Mouse (Mus musculus): ENCODE results near the gene Mtf1. TPM values are rescaled to one million over a fixed set of nuclear protein-coding genes. Genes with fewer than 3 reads are reported as not detected.
A peak's percentile ranks its signal among the peaks of the same experiment; 100 is the strongest.

Gene Mtf1
- polyA plus RNA-seq, 1 experiment from 2014 or later: 15.9 TPM

DNA sequence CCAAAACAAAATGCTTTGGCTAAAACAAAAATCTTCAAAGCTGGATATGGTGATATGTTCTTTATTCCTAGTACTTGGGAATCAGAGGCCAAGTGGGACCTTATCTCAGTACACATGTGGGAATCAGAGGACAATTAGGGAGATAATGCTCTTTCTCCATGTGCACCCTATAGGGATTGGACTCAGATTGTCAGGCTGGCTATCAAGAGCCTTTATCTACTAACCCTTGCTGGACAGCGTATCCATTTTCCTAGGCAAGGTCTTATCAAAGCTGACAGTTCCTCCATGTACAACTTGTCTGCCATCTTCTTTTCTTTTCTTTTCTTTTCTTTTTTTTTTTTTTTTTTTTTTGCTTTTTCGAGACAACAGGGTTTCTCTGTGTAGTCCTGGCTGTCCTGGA lies 28.5 kb upstream of the Mtf1 start:
- H3K27me3 ChIP-seq (replicated peaks; ENCODE audit: low read depth, poor library complexity, severe bottlenecking): no peaks in the 10 kb centered on the region
- 88% methylated on average over 2 of the region's 2 CpGs for WGBS
- H3K36me3 ChIP-seq (replicated peaks): no peaks in the 10 kb centered on the region
- no peak overlapping the region for H3K27ac ChIP-seq (replicated peaks)
- H3K4me1 ChIP-seq: no peaks in the 10 kb centered on the region
- no peaks in the 10 kb centered on the region for H3K9me3 ChIP-seq
- DNase-seq (ENCODE audit: low spot score): no peak
- no peak overlapping the region for H3K4me3 ChIP-seq

DNA sequence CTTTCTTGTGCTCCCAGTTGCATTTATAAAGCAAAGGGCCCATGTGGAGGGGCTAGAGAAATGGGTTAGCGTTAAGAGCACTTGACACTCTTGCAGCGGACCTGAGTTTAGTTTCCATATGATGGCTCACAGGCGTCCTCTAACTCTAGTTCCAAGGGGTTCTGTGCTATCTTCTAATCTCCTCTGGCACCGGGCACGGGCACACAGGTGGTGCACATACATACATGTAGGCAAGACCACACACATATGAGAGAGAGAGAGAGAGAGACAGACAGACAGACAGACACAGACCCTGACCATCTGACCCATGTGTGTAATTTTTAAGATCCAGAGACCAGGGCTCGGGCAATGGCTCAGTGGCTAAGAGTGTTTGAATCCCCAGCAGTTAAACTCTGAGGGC lies 27.9 kb upstream of the Mtf1 start:
- no peak for DNase-seq (ENCODE audit: low spot score)
- 89% methylated on average over 6 of the region's 6 CpGs for WGBS
- H3K36me3 ChIP-seq (replicated peaks): peaks cover 5% of the 10 kb centered on the region; the same call in 1 of the 2 replicates
- H3K27ac ChIP-seq (replicated peaks): no peak overlapping the region
- H3K9me3 ChIP-seq: no peaks in the 10 kb centered on the region
- H3K4me3 ChIP-seq: no peak overlapping the region
- no peaks in the 10 kb centered on the region for H3K4me1 ChIP-seq
- no peaks in the 10 kb centered on the region for H3K27me3 ChIP-seq (replicated peaks; ENCODE audit: low read depth, poor library complexity, severe bottlenecking)

DNA sequence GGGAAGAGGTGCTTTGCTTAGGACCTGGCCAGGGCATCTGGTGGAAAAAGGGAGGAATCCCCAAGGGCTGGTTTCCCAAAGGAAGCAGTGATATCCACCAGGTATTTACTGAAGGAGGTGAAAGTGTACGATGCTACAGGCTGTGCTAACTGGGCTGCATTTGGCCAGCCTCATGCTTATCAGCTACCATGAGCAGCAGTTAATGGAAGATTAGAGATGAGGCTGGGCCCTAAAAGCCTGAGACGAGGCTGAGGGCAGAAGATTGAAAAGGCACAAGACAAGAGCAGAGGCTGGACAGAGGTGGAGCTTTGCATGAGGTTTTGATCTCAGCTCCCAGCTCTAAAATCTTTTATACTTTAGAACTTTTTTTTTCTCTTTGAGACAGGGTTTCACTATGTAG lies 27.5 kb upstream of the Mtf1 start:
- H3K27me3 ChIP-seq (replicated peaks; ENCODE audit: low read depth, poor library complexity, severe bottlenecking): no peaks in the 10 kb centered on the region
- no peak overlapping the region for H3K27ac ChIP-seq (replicated peaks)
- no peaks in the 10 kb centered on the region for H3K9me3 ChIP-seq
- 78% methylated on average over 2 of the region's 2 CpGs for WGBS
- DNase-seq (ENCODE audit: low spot score): no peak
- H3K4me3 ChIP-seq: no peak overlapping the region
- no peaks in the 10 kb centered on the region for H3K4me1 ChIP-seq
- peaks cover 9% of the 10 kb centered on the region; the same call in 1 of the 2 replicates for H3K36me3 ChIP-seq (replicated peaks)

DNA sequence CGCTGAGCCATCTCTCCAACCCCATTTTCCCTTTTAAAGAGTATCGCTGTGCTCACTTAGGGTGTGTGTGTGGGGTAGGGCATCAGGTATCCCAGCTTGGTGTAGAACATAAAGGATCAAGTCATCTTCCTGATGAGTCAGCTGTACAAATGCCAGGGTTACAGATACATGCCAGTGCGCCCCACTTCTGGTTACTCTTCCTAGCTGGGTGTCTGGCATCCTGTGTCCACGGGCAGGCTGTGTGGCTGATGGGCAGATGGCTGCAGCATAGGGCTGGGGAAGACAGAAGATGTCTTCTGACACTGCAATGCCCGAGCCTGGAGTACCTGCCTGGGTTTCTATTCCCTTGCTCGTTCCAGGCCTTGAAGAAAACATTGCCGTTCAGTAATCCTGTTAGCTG lies 20.5 kb upstream of the Mtf1 start:
- Histone ChIP-seq H3K4me1 (no peaks in the 10 kb centered on the region), H3K27ac (replicated peaks) (no peak overlapping the region), H3K36me3 (replicated peaks) (peaks cover 76% of the 10 kb centered on the region), H3K9me3 (no peaks in the 10 kb centered on the region), H3K27me3 (replicated peaks; ENCODE audit: low read depth, poor library complexity, severe bottlenecking) (no peaks in the 10 kb centered on the region), H3K4me3 (no peak overlapping the region)
- DNase-seq (ENCODE audit: low spot score): no peak
- 91% methylated on average over 7 of the region's 7 CpGs for WGBS

DNA sequence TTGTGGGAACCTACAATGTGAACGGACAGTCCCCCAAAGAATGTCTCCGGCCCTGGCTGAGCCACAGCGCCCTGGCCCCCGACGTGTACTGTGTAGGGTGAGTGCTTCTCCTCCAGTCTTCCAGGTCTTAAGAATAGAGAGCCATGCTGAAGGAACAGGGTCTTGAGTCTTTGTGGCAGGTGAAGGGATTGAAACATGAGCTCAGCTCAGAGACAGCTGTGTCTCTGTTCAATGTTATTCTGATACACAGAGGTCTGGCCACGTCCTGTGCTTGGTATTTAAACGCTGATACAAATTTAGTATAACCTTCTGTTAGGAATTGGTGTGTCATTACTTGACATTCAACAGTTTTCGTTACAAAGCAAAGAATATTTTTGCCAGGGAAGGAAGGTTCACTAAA lies 19.5 kb upstream of the Mtf1 start:
- Histone ChIP-seq H3K36me3 (replicated peaks) (peaks cover 86% of the 10 kb centered on the region), H3K27ac (replicated peaks) (no peak overlapping the region), H3K4me3 (no peak overlapping the region), H3K9me3 (no peaks in the 10 kb centered on the region), H3K27me3 (replicated peaks; ENCODE audit: low read depth, poor library complexity, severe bottlenecking) (no peaks in the 10 kb centered on the region), H3K4me1 (no peaks in the 10 kb centered on the region)
- 90% methylated on average over 8 of the region's 8 CpGs for WGBS
- DNase-seq (ENCODE audit: low spot score): no peak

DNA sequence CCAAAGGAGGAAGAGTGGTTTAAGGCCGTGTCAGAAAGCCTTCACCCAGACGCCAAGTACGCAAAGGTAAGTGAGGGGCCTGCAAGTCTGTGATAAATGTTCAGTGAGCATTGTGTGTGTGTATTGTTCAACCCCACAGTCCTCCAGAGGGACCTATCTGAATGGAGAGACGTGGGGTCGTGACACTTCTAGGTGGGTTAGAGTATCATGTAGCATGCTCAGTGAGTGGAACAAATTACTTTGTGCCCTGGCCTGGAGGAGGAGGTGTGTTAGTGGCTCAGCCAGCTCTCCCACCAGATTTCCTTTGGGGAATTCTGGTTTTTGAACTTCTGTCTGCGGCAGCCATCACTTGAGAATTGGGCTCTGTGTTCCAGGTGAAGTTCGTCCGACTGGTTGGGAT lies 18.0 kb upstream of the Mtf1 start:
- no peak for DNase-seq (ENCODE audit: low spot score)

DNA sequence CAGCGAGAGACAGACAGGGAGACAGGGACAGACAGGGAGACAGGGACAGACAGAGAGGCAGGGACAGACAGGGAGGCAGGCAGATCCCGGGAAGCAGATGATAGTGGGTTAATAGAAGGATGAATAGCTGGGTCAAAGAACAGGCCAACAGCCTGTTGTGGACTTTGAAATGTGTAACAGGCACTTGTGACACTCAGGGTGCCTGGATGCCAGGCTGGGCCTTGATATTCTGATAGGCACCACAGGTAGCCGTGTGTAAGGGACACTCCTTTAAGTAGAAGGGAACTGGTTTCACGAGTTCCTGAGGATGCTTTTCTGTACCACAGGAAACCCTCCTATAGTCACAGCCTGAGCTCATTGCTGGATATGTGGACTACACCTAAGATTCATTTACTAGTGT lies 11.9 kb upstream of the Mtf1 start:
- Histone ChIP-seq H3K9me3 (no peaks in the 10 kb centered on the region), H3K27ac (replicated peaks) (no peak overlapping the region), H3K4me3 (no peak overlapping the region), H3K27me3 (replicated peaks; ENCODE audit: low read depth, poor library complexity, severe bottlenecking) (no peaks in the 10 kb centered on the region), H3K36me3 (replicated peaks) (peaks cover 96% of the 10 kb centered on the region), H3K4me1 (no peaks in the 10 kb centered on the region)
- no peak for DNase-seq (ENCODE audit: low spot score)
- WGBS: 80% methylated on average over 4 of the region's 4 CpGs

More for the DNA sequence above, 18.0 kb upstream of the Mtf1 start:
- H3K27ac ChIP-seq (replicated peaks): no peak overlapping the region
- H3K4me3 ChIP-seq: no peak overlapping the region
- H3K36me3 ChIP-seq (replicated peaks): peaks cover 95% of the 10 kb centered on the region
- WGBS: 79% methylated on average over 8 of the region's 8 CpGs
- H3K4me1 ChIP-seq: no peaks in the 10 kb centered on the region
- H3K27me3 ChIP-seq (replicated peaks; ENCODE audit: low read depth, poor library complexity, severe bottlenecking): no peaks in the 10 kb centered on the region
- H3K9me3 ChIP-seq: no peaks in the 10 kb centered on the region

DNA sequence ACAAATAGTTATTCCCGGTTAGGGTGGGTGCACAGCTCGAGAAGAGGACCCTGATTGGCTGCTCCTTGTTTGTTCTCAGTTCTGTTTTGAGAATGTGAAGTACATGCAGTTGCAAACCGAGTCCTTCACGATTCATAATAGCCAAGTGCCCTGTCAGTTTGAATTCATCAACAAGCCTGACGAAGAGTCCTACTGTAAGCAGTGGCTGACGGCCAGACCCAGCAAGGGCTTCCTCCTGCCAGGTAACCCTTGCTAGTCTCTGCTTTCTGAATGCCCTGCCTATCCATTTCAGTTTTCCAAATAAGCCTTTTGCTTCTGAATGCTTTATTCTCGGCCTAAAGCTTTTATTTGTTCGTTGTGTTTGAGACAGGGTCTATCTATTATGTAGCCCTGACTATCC lies 9.8 kb upstream of the Mtf1 start:
- H3K4me3 ChIP-seq: no peak overlapping the region
- H3K36me3 ChIP-seq (replicated peaks): peaks cover 90% of the 10 kb centered on the region
- H3K27me3 ChIP-seq (replicated peaks; ENCODE audit: low read depth, poor library complexity, severe bottlenecking): no peaks in the 10 kb centered on the region
- H3K27ac ChIP-seq (replicated peaks): no peak overlapping the region
- WGBS: 89% methylated on average over 8 of the region's 8 CpGs
- no peak for DNase-seq (ENCODE audit: low spot score)
- no peaks in the 10 kb centered on the region for H3K9me3 ChIP-seq
- no peaks in the 10 kb centered on the region for H3K4me1 ChIP-seq

DNA sequence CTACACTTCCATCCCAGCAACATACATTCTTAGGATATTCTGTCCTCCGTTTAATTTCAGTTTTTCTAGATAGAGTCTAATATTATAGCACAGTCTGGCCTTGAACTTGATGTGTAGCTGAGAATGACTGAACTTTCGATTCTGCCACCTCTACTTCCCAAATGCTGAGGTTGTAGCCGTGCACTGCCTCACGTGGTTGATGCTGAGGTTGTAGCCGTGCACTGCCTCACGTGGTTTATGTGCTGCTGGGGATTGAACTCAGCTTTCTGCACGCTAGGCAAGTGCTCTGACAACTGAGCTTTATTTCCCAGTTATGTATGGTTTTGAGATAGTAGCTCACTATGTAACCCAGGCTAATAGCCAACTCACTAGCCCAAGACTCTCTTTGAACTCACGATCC lies 5.8 kb upstream of the Mtf1 start:
- Histone ChIP-seq H3K4me3 (no peak overlapping the region), H3K4me1 (no peaks in the 10 kb centered on the region), H3K27ac (replicated peaks) (no peak overlapping the region), H3K27me3 (replicated peaks; ENCODE audit: low read depth, poor library complexity, severe bottlenecking) (no peaks in the 10 kb centered on the region), H3K36me3 (replicated peaks) (peaks cover 72% of the 10 kb centered on the region), H3K9me3 (no peaks in the 10 kb centered on the region)
- DNase-seq (ENCODE audit: low spot score): no peak
- 92% methylated on average over 8 of the region's 8 CpGs for WGBS

DNA sequence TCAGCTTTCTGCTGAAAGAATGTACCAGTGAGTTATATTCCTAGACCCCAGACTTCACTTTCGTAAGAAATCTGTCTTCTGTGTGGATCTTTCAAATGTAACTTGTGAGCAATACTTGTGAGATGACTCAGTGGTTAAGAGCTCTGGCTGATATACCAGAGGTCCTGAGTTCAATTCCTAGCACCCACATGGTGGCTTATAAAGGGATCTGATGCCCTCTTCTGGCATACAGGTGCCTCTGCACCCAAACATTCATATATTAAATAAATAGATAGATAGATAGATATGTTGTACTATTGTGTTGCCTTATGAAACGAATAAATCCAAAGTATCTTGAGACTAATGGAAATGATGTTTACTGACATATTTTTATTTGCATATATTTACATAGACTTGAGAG lies 5.0 kb upstream of the Mtf1 start:
- Histone ChIP-seq H3K4me3 (no peak overlapping the region), H3K9me3 (no peaks in the 10 kb centered on the region), H3K4me1 (peaks cover 6% of the 10 kb centered on the region), H3K27ac (replicated peaks) (no peak overlapping the region), H3K36me3 (replicated peaks) (peaks cover 65% of the 10 kb centered on the region), H3K27me3 (replicated peaks; ENCODE audit: low read depth, poor library complexity, severe bottlenecking) (no peaks in the 10 kb centered on the region)
- no peak for DNase-seq (ENCODE audit: low spot score)
- 91% methylated on average over 2 of the region's 2 CpGs for WGBS

DNA sequence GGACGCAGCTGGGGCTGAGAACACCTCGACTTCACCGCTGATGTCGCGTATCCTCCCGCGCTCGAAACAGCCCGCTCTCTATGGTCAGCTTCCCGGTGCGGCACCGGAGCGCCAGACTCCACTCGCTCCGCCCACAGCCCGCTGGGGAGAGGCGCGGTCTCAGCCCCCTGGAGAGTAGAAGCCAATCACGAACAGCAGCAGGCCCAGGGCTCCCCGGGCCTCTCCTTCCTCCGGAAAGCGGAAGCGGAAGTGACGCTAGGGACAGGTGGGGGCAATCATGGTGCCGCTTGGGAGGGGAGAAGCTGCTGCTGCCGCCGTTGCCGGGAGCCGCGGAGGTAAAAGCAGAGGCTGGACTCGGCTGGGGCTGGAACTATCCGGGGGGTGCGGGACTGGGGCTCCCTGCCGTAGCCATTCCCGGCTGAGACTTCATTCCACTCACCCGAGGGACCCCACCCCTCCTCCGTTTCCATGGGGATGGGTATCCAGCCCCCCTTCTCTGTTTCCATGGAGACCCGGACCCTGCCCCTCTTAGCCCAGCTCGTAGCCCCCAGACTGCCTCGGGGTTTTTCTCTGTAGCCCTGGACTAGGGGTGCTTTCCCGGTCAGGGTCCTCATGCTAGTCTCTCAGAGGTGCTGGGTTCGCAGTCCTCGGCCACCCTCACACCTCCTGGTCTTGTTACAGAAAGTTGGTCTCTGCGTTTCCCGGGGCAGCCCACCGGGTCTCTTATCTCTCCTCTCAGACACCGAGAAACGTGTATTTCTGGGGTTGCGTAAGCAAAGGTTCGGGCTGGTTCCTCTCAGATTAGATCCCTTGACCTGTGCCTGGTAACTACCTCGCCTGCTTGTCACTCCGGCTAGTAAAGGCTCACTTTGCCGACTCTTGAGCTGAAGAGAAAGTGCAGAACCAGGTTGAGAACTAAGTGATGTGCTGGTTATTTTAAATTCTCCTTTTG lies 681 bp downstream of the Mtf1 start:
- Histone ChIP-seq H3K9me3 (no peaks in the 10 kb centered on the region), H3K4me1 (peaks cover 15% of the 10 kb centered on the region), H3K27ac (replicated peaks) (peak overlapping the region; percentile 98), H3K4me3 (peak overlapping the region; percentile 94), H3K27me3 (replicated peaks; ENCODE audit: low read depth, poor library complexity, severe bottlenecking) (no peaks in the 10 kb centered on the region), H3K36me3 (replicated peaks) (peaks cover 52% of the 10 kb centered on the region)
- 2% methylated on average over 53 of the region's 53 CpGs for WGBS
- DNase-seq (ENCODE audit: low spot score): peak; percentile 98

DNA sequence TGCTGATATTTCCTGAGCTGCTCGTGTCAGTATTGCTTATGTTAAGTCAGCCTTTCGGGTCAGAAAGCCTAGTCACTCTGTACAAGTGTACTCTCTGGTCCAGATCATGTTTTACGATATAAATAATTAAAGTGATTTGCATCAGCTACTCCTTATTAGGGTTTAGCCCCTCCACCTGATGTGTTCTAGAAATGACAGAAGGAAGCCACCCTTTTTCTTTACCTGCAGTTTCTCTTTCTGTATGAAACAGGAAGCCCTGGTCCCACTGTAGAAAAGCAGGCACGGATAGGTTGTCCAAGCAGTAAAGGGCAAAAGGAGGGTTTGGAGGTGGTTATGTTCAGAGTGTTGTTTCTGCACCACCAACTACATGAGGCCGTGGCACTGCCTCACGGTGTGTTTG lies 1.5 kb downstream of the Mtf1 start:
- no peak overlapping the region for H3K27ac ChIP-seq (replicated peaks)
- WGBS: 82% methylated on average over 6 of the region's 6 CpGs
- H3K36me3 ChIP-seq (replicated peaks): peaks cover 54% of the 10 kb centered on the region

DNA sequence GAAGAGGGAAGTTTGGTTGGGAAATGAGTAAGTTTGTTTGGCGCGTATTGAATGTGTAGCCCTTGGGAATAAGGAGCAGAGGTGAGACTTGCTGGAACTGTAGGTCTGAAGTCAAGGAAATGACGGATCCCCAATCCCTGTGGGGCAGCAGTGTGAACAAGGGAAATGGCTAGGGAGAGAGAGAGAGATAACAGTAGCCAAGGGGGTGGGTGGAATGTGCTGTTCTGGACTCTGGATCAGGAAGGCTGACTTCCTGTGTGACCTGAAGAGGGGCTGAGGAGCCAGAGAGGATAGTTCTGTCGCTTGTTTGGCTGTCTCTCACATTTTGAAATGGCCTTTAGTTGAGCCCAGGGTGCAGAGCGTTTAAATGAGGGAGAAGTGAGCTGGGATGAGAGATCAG lies 6.6 kb downstream of the Mtf1 start:
- H3K9me3 ChIP-seq: no peaks in the 10 kb centered on the region
- no peak overlapping the region for H3K4me3 ChIP-seq
- peaks cover 9% of the 10 kb centered on the region for H3K4me1 ChIP-seq
- DNase-seq (ENCODE audit: low spot score): no peak
- WGBS: 80% methylated on average over 5 of the region's 5 CpGs
- no peak overlapping the region for H3K27ac ChIP-seq (replicated peaks)
- H3K36me3 ChIP-seq (replicated peaks): peaks cover 82% of the 10 kb centered on the region
- H3K27me3 ChIP-seq (replicated peaks; ENCODE audit: low read depth, poor library complexity, severe bottlenecking): no peaks in the 10 kb centered on the region

More for the DNA sequence above, 1.5 kb downstream of the Mtf1 start:
- H3K4me1 ChIP-seq: peaks cover 16% of the 10 kb centered on the region
- H3K4me3 ChIP-seq: peak overlapping the region; percentile 94
- no peaks in the 10 kb centered on the region for H3K9me3 ChIP-seq
- DNase-seq (ENCODE audit: low spot score): no peak
- no peaks in the 10 kb centered on the region for H3K27me3 ChIP-seq (replicated peaks; ENCODE audit: low read depth, poor library complexity, severe bottlenecking)
